Mouse (Mus musculus) hindbrain, embryonic 10.5 days (tissue): Measurements from ENCODE around the gene Zfp428. TPM values are rescaled to one million over a fixed set of nuclear protein-coding genes. Genes with fewer than 3 reads are reported as not detected.
A peak's percentile ranks its signal among the peaks of the same experiment; 100 is the strongest.

ENCODE experiments used
- DNase-seq: peaks from one replicate; pipeline ENCODE4 v3.0.0-alpha.2; 2017; ENCODE audit warnings: low spot score
- H3K27ac ChIP-seq: fragments of 300-500 bp; sonication (generic); 2 replicates; pipeline ENCODE4 v1.5.1; 2016; ENCODE audit warnings: mild to moderate bottlenecking, moderate library complexity
- H3K27me3 ChIP-seq: fragments of 300-500 bp; sonication (generic); 2 replicates; pipeline ENCODE4 v1.6.1; 2016; ENCODE audit warnings: mild to moderate bottlenecking; ENCODE audit not compliant: poor library complexity, insufficient read depth, severe bottlenecking
- H3K36me3 ChIP-seq: fragments of 300-500 bp; sonication (generic); 2 replicates; pipeline ENCODE4 v1.6.1; 2016; ENCODE audit warnings: mild to moderate bottlenecking, moderate library complexity
- H3K4me1 ChIP-seq: fragments of 300-500 bp; sonication (generic); replicated peaks from 2 replicates; pipeline ENCODE4 v1.6.1; 2016; ENCODE audit warnings: mild to moderate bottlenecking
- H3K4me3 ChIP-seq: fragments of 300-500 bp; sonication (generic); 2 replicates; pipeline ENCODE4 v1.5.1; 2016; ENCODE audit warnings: mild to moderate bottlenecking, moderate library complexity
- H3K9me3 ChIP-seq: fragments of 300-500 bp; sonication (generic); 2 replicates; pipeline ENCODE4 v1.6.1; 2016; ENCODE audit warnings: mild to moderate bottlenecking, moderate library complexity
- WGBS: fragments of 180-500 bp; shearing (Covaris S2); methylation state at CpG from one replicate; pipeline ENCODE4 v1.1.7; 2016; 5-methylcytosine and 5-hydroxymethylcytosine counted together
- polyA plus RNA-seq: library from polyadenylated mRNA; unstranded; fragments of >200 nt; fragmentation: Nextera tagmentation; extraction: Ambion mirVana; gene quantifications from 2 replicates; pipeline ENCODE4 v1.2.1, GENCODE M21; 2016

Gene Zfp428
- polyA plus RNA-seq, 1 experiment from 2014 or later = 150 TPM

GRCm38 (mm10) chr7:24530062-24530931 is 23.5 kb downstream of the Zfp428 start, which contains the start of gene Irgq:
Gene Irgq, plus strand, starts transcription at chr7:24530689.
- peak; percentile 98 for DNase-seq
- H3K4me1 ChIP-seq = peaks cover 43% of the 10 kb centered on the region
- H3K4me3 ChIP-seq = peak within 1 kb of the TSS; percentile 67
- WGBS = 1% methylated on average over 44 of the region's 44 CpGs
- peaks cover 25% of the 10 kb centered on the region for H3K36me3 ChIP-seq
- H3K9me3 ChIP-seq = no peaks in the 10 kb centered on the region
- H3K27me3 ChIP-seq = peaks cover 35% of the 10 kb centered on the region
- peak within 1 kb of the TSS; percentile 90 for H3K27ac ChIP-seq

- WGBS = 2% methylated on average over 43 of the region's 43 CpGs
- DNase-seq = peak; percentile 87
- peak overlapping the region; percentile 90 for H3K27ac ChIP-seq
- H3K9me3 ChIP-seq = no peaks in the 10 kb centered on the region
- peak overlapping the region; percentile 67 for H3K4me3 ChIP-seq
- H3K27me3 ChIP-seq = peaks cover 41% of the 10 kb centered on the region
- peaks cover 43% of the 10 kb centered on the region for H3K4me1 ChIP-seq
- H3K36me3 ChIP-seq = peaks cover 36% of the 10 kb centered on the region
Observed at GRCm38 (mm10) chr7:24531211-24531971, 24.6 kb downstream of the Zfp428 start.

- H3K4me3 ChIP-seq = peak overlapping the region; percentile 37
- no peaks in the 10 kb centered on the region for H3K9me3 ChIP-seq
- DNase-seq = no peak
- peaks cover 43% of the 10 kb centered on the region for H3K4me1 ChIP-seq
- H3K27ac ChIP-seq = no peak overlapping the region
- H3K36me3 ChIP-seq = peaks cover 38% of the 10 kb centered on the region
- H3K27me3 ChIP-seq = peaks cover 41% of the 10 kb centered on the region
- 54% methylated on average over 28 of the region's 28 CpGs for WGBS
Observed at GRCm38 (mm10) chr7:24533031-24533571, 26.3 kb downstream of the Zfp428 start.

DNA sequence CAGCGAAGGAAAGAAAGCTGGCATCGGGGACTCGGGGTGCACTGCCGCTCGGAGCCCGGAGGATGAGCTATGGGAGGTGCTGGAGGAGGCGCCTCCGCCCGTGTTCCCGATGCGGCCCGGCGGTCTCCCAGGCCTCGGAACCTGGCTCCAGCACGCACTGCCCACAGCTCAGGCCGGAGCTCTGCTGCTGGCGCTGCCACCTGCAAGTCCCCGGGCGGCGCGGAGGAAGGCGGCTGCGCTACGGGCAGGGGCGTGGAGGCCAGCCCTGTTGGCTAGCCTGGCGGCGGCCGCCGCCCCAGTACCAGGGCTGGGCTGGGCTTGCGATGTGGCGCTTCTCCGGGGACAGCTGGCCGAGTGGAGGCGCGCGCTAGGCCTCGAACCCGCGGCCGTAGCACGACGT is 27.0 kb downstream of the Zfp428 start:
- Histone ChIP-seq H3K36me3 (peaks cover 40% of the 10 kb centered on the region), H3K27me3 (peaks cover 41% of the 10 kb centered on the region), H3K27ac (no peak overlapping the region), H3K4me1 (peaks cover 43% of the 10 kb centered on the region), H3K9me3 (no peaks in the 10 kb centered on the region), H3K4me3 (peak overlapping the region; percentile 37)
- WGBS = 15% methylated on average over 42 of the region's 42 CpGs
- peak; percentile 23 for DNase-seq

- 26% methylated on average over 19 of the region's 19 CpGs for WGBS
- DNase-seq = no peak
- H3K36me3 ChIP-seq = peaks cover 42% of the 10 kb centered on the region
- no peak overlapping the region for H3K27ac ChIP-seq
- peak overlapping the region; percentile 37 for H3K4me3 ChIP-seq
- H3K4me1 ChIP-seq = peaks cover 41% of the 10 kb centered on the region
- peaks cover 41% of the 10 kb centered on the region for H3K27me3 ChIP-seq
- H3K9me3 ChIP-seq = no peaks in the 10 kb centered on the region
Observed at GRCm38 (mm10) chr7:24534301-24534700, 27.5 kb downstream of the Zfp428 start.

DNA sequence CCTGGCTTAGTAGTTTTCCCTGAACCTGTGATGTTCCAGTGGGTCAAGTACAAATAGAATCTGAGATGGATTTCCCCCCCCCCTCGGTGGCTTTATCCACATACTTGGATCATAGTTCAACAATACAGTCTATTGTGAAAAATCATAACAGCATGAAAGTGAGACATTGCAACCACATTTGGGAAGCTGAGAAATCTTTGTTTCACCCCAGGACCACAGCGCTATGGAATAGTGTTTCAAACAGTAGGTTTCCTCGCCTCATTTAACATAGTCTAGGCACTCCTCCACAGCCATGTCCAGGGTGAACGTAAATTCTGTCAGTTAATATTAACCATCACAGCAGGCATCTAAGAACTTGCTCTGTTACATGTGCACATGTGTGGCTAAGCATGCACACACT is 30.3 kb downstream of the Zfp428 start:
- H3K4me3 ChIP-seq = no peak overlapping the region
- 86% methylated on average over 4 of the region's 4 CpGs for WGBS
- no peak for DNase-seq

GRCm38 (mm10) chr7:24537591-24537990 is 30.8 kb downstream of the Zfp428 start:
- Histone ChIP-seq H3K27ac (no peak overlapping the region), H3K4me3 (no peak overlapping the region), H3K27me3 (peaks cover 33% of the 10 kb centered on the region), H3K4me1 (peaks cover 14% of the 10 kb centered on the region), H3K36me3 (peaks cover 42% of the 10 kb centered on the region), H3K9me3 (no peaks in the 10 kb centered on the region)
- DNase-seq = no peak
- 86% methylated on average over 5 of the region's 5 CpGs for WGBS

More for the DNA sequence above, 30.3 kb downstream of the Zfp428 start:
- Histone ChIP-seq H3K36me3 (peaks cover 42% of the 10 kb centered on the region), H3K27ac (no peak overlapping the region), H3K9me3 (no peaks in the 10 kb centered on the region), H3K27me3 (peaks cover 38% of the 10 kb centered on the region), H3K4me1 (peaks cover 19% of the 10 kb centered on the region)

GRCm38 (mm10) chr7:24538154-24538553 is 31.3 kb downstream of the Zfp428 start:
- H3K36me3 ChIP-seq = peaks cover 38% of the 10 kb centered on the region
- WGBS = 51% methylated on average over 5 of the region's 5 CpGs
- no peaks in the 10 kb centered on the region for H3K9me3 ChIP-seq
- H3K27me3 ChIP-seq = peaks cover 28% of the 10 kb centered on the region
- DNase-seq = no peak
- peaks cover 11% of the 10 kb centered on the region for H3K4me1 ChIP-seq
- no peak overlapping the region for H3K4me3 ChIP-seq
- H3K27ac ChIP-seq = no peak overlapping the region

DNA sequence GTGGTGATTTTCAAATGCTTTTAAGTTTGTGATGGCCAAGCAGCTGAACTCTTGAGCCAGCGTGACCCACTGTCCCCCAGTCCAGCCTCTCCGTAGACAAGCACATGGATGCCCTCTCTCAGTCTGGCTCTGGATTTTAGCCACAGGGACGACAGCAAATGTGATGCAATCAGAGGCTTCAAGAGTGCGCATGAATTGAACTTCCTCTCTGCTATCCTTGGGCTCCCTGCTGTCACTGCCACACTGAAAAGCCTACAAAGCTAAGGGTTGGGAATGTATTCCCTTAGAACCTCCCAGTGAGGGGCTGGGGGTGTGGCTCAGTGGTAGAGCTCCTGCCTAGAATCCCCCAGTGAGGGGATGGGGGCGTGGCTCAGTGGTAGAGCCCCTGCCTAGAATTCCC is 31.9 kb downstream of the Zfp428 start:
- H3K4me1 ChIP-seq = peaks cover 6% of the 10 kb centered on the region
- H3K27me3 ChIP-seq = peaks cover 22% of the 10 kb centered on the region
- WGBS = 82% methylated on average over 5 of the region's 5 CpGs
- H3K36me3 ChIP-seq = peaks cover 33% of the 10 kb centered on the region
- no peak overlapping the region for H3K27ac ChIP-seq
- H3K4me3 ChIP-seq = no peak overlapping the region
- no peaks in the 10 kb centered on the region for H3K9me3 ChIP-seq
- no peak for DNase-seq

- Histone ChIP-seq H3K9me3 (0 out of 2 replicates have a peak, but pooled peaks cover 3% of the 10 kb centered on the region), H3K27me3 (peaks cover 12% of the 10 kb centered on the region)
- 92% methylated on average over 4 of the region's 4 CpGs for WGBS
Observed at GRCm38 (mm10) chr7:24539686-24540085, 32.9 kb downstream of the Zfp428 start.

DNA sequence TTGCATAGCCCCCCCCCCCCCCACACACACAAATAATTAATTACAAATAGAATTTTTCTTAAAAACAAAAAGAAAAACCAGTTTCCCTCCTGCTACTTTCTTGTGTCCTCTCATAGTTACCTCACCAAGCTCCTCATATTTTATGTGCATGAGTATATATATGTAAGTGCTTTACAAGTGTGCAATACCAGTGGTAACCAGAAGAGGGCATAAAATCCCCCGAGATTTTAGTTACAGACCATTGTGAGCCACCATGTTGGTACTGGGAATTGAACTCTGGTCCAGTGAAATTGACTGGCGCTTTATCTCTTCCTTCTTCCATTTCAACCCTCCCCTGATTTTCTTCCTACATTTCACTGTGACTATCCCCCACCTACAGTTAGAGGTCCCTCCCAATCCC is 37.7 kb downstream of the Zfp428 start:
- Histone ChIP-seq H3K4me1 (peaks cover 21% of the 10 kb centered on the region), H3K9me3 (0 out of 2 replicates have a peak, but pooled peaks cover 5% of the 10 kb centered on the region), H3K27me3 (no peaks in the 10 kb centered on the region), H3K27ac (no peak overlapping the region), H3K4me3 (no peak overlapping the region), H3K36me3 (peaks cover 16% of the 10 kb centered on the region)
- WGBS = 87% methylated on average over 2 of the region's 2 CpGs
- DNase-seq = no peak

More at GRCm38 (mm10) chr7:24539686-24540085, 32.9 kb downstream of the Zfp428 start:
- Histone ChIP-seq H3K36me3 (peaks cover 23% of the 10 kb centered on the region), H3K4me3 (no peak overlapping the region), H3K4me1 (no peaks in the 10 kb centered on the region), H3K27ac (no peak overlapping the region)
- DNase-seq = no peak

DNA sequence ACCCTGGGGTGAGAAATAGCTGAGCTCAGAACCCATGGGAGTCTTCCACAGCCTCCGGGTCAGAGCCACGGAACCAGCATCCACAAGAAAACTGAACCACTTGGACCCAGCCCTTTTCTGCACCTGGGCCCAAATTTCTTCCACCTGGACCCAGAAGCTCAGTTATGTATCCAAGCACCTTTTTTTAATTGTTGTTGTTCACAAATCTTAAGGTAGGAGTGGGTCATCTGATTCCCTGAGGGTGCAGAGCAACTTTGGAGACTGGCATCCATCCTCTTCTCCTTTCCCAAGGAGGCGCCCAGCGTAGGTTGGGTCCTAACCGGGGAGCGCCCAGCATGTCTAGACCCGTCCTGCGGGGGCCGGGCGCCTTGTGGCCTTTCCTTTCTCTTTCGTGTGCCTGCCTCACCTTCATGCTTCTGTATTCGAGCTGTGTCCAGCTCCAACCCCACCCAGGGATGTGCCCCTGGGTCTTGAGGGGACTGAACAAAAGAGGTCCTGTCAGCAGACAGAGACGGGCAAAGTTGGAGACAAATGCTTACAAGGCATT is 39.3 kb downstream of the Zfp428 start, which contains the start of the genes Pinlyp and Xrcc1:
TSS of gene Pinlyp (minus strand) at position 51 of the 547 bp plus-strand sequence.
TSS of gene Xrcc1 (plus strand) at position 222 of the 547 bp plus-strand sequence.
- peaks cover 33% of the 10 kb centered on the region for H3K36me3 ChIP-seq
- 35% methylated on average over 13 of the region's 13 CpGs for WGBS
- peaks cover 21% of the 10 kb centered on the region for H3K4me1 ChIP-seq
- no peaks in the 10 kb centered on the region for H3K27me3 ChIP-seq
- H3K4me3 ChIP-seq = peak within 1 kb of the TSS; percentile 88
- H3K27ac ChIP-seq = peak within 1 kb of the TSS; percentile 93
- 0 out of 2 replicates have a peak, but pooled peaks cover 5% of the 10 kb centered on the region for H3K9me3 ChIP-seq
- no peak for DNase-seq
